Comparison of ENCODE assay signal across 30 mouse cellular contexts in genomic region chr17:70339821-70340220, GRCm38 (mm10).
"Had no signal": no experiment of that assay in that cellular context is flagged by ENCODE, and none has a peak within 500 bp of the region (broad histone marks: within the 10 kb centered on the region; RNA-seq: fewer than 3 reads in every experiment).

No protein-coding gene starts in this region.

- H3K9ac ChIP-seq: heart, embryonic 12.5 days; hindbrain, embryonic 12.5 days; hindbrain, embryonic 14.5 days; intestine, embryonic 15.5 days; limb, embryonic 12.5 days; liver, embryonic 13.5 days; liver, embryonic 15.5 days; liver, postnatal 0 days had no signal

- H3K4me2 ChIP-seq: heart, embryonic 12.5 days; hindbrain, embryonic 12.5 days; hindbrain, embryonic 14.5 days; intestine, embryonic 15.5 days; limb, embryonic 12.5 days; liver, embryonic 11.5 days; liver, embryonic 13.5 days; liver, embryonic 15.5 days had no signal

- H3K4me1 ChIP-seq: heart, embryonic 10.5 days; heart, embryonic 12.5 days; hindbrain, embryonic 10.5 days; hindbrain, embryonic 12.5 days; intestine, embryonic 15.5 days; limb, embryonic 10.5 days; liver, embryonic 13.5 days; liver, embryonic 15.5 days had no signal

- DNase-seq: gastrocnemius, postnatal 14 days; gastrocnemius, postnatal 36 days; heart, adult 11 months; heart, adult 2 months; heart, postnatal 10 days; heart, postnatal 4 days; kidney, adult 18-20 months; kidney, adult 8-10 months; kidney, postnatal 10 days; kidney, postnatal 25 days; kidney, postnatal 4 days; layer of hippocampus, adult 9-11 months; layer of hippocampus, postnatal 36 days; liver; liver, embryonic 13.5 days; liver, postnatal 0 days had no signal

- H3K27ac ChIP-seq: heart, adult 2 months; heart, embryonic 10.5 days; hindbrain, embryonic 10.5 days; hindbrain, embryonic 12.5 days; hindbrain, embryonic 14.5 days; intestine, embryonic 15.5 days; left cerebral cortex, adult 2 months; limb, embryonic 10.5 days; limb, embryonic 12.5 days; liver, embryonic 13.5 days; liver, embryonic 15.5 days had no signal

- H3K36me3 ChIP-seq: heart, embryonic 10.5 days; heart, embryonic 12.5 days; hindbrain, embryonic 10.5 days; hindbrain, embryonic 12.5 days; intestine, embryonic 15.5 days; limb, embryonic 10.5 days; limb, embryonic 12.5 days; liver, embryonic 13.5 days; liver, embryonic 15.5 days had no signal

- ATAC-seq: hindbrain, embryonic 16.5 days; inflammation-experienced regulatory T-cells, adult 6 months; intestine, embryonic 15.5 days; intestine, postnatal 0 days; liver, postnatal 0 days had no signal

- H3K27me3 ChIP-seq: heart, embryonic 12.5 days; hindbrain, embryonic 12.5 days; intestine, embryonic 15.5 days; limb, embryonic 12.5 days; liver, embryonic 13.5 days; liver, embryonic 15.5 days had no signal

- H3K4me3 ChIP-seq: heart, adult 2 months; heart, embryonic 10.5 days; heart, embryonic 12.5 days; hindbrain, embryonic 10.5 days; hindbrain, embryonic 12.5 days; intestine, embryonic 15.5 days; left cerebral cortex, adult 2 months; limb, embryonic 10.5 days; limb, embryonic 12.5 days; liver, embryonic 13.5 days; liver, embryonic 15.5 days had no signal

- H3K9me3 ChIP-seq: heart, embryonic 10.5 days; heart, embryonic 12.5 days; hindbrain, embryonic 10.5 days; hindbrain, embryonic 12.5 days; intestine, embryonic 15.5 days; limb, embryonic 10.5 days; limb, embryonic 12.5 days; liver, embryonic 15.5 days had no signal
